Mouse (Mus musculus): ENCODE measurements around the gene Rpl28.
"Not testable (repeated sequence)": the region's sequence is repeated elsewhere in the genome, so short reads cannot be mapped to it uniquely, and the experiment has no call there.

Gene Rpl28

GRCm38 (mm10) chr7:4782759-4783158 lies 9.9 kb upstream of the Rpl28 start, which contains the start of the genes Il11 and Tmem190:
Il11 (minus strand) TSS chr7:4782859.
Tmem190 (plus strand) TSS chr7:4782937.
- DNase-seq (ENCODE audit: extremely low read depth, low read depth) = no peak

GRCm38 (mm10) chr7:4783667-4784268 lies 8.9 kb upstream of the Rpl28 start:
- no peak for DNase-seq (ENCODE audit: extremely low read depth, low read depth)

GRCm38 (mm10) chr7:4788499-4789435 lies 3.9 kb upstream of the Rpl28 start:
- peak; percentile 82 for DNase-seq (ENCODE audit: extremely low read depth, low read depth)

- no peak for DNase-seq (ENCODE audit: extremely low read depth, low read depth)
Measured at GRCm38 (mm10) chr7:4789436-4789935, 3.2 kb upstream of the Rpl28 start, which contains the start of gene Tmem238. Tmem238 (minus strand) TSS chr7:4789656.

- DNase-seq (ENCODE audit: extremely low read depth, low read depth) = not testable (repeated sequence)
Measured at GRCm38 (mm10) chr7:4793248-4793647, 574 bp downstream of the Rpl28 start.

- no peak for DNase-seq (ENCODE audit: extremely low read depth, low read depth)
Measured at GRCm38 (mm10) chr7:4793674-4794073, 1.0 kb downstream of the Rpl28 start.

GRCm38 (mm10) chr7:4794631-4795168 lies 2.0 kb downstream of the Rpl28 start:
- no peak for DNase-seq (ENCODE audit: extremely low read depth, low read depth)

GRCm38 (mm10) chr7:4795767-4796433 lies 3.2 kb downstream of the Rpl28 start:
- DNase-seq (ENCODE audit: extremely low read depth, low read depth) = no peak

- DNase-seq (ENCODE audit: extremely low read depth, low read depth) = no peak
Measured at GRCm38 (mm10) chr7:4802247-4802646, 9.6 kb downstream of the Rpl28 start.

- peak; percentile 58 for DNase-seq (ENCODE audit: extremely low read depth, low read depth)
Measured at GRCm38 (mm10) chr7:4806716-4807115, 14.0 kb downstream of the Rpl28 start.

GRCm38 (mm10) chr7:4811131-4811530 lies 18.5 kb downstream of the Rpl28 start:
- DNase-seq (ENCODE audit: extremely low read depth, low read depth) = not testable (repeated sequence)

GRCm38 (mm10) chr7:4811842-4812302 lies 19.2 kb downstream of the Rpl28 start:
- DNase-seq (ENCODE audit: extremely low read depth, low read depth) = no peak

- DNase-seq (ENCODE audit: extremely low read depth, low read depth) = peak; percentile 100
Measured at GRCm38 (mm10) chr7:4812303-4813104, 19.8 kb downstream of the Rpl28 start, which contains the start of gene Ube2s. Ube2s (minus strand) TSS chr7:4812590.

- no peak for DNase-seq (ENCODE audit: extremely low read depth, low read depth)
Measured at GRCm38 (mm10) chr7:4813105-4813791, 20.6 kb downstream of the Rpl28 start.

GRCm38 (mm10) chr7:4816559-4816958 lies 23.9 kb downstream of the Rpl28 start:
- no peak for DNase-seq (ENCODE audit: extremely low read depth, low read depth)

- not testable (repeated sequence) for DNase-seq (ENCODE audit: extremely low read depth, low read depth)
Measured at GRCm38 (mm10) chr7:4820925-4821324, 28.3 kb downstream of the Rpl28 start.

- DNase-seq (ENCODE audit: extremely low read depth, low read depth) = no peak
Measured at GRCm38 (mm10) chr7:4821690-4822089, 29.0 kb downstream of the Rpl28 start.

GRCm38 (mm10) chr7:4822162-4822907 lies 29.7 kb downstream of the Rpl28 start:
- no peak for DNase-seq (ENCODE audit: extremely low read depth, low read depth)

- no peak for DNase-seq (ENCODE audit: extremely low read depth, low read depth)
Measured at GRCm38 (mm10) chr7:4825365-4825764, 32.7 kb downstream of the Rpl28 start.

Data from MEL-GATA-1-ER (cell line).